Mouse (Mus musculus) ES-E14 (cell line): ENCODE data around the gene Rcan1. TPM values are rescaled to one million over a fixed set of nuclear protein-coding genes. Genes with fewer than 3 reads are reported as not detected.
A peak's percentile ranks its signal among the peaks of the same experiment; 100 is the strongest.

Experiments used
- DNase-seq: peaks from one replicate; pipeline ENCODE4 v3.0.0-alpha.2; 2013; ENCODE audit warnings: low read depth, low spot score
- H3K27ac ChIP-seq: 2 replicates; pipeline ENCODE4 v1.5.1; 2012; ENCODE audit warnings: low read depth, mild to moderate bottlenecking, low read length, moderate library complexity, mixed read lengths; ENCODE audit not compliant: poor library complexity, insufficient read depth, severe bottlenecking
- H3K36me3 ChIP-seq: 2 replicates; pipeline ENCODE4 v1.6.1; 2012; ENCODE audit warnings: mild to moderate bottlenecking, low read length, moderate library complexity, mixed read lengths; ENCODE audit not compliant: control insufficient read depth, poor library complexity, insufficient read depth, severe bottlenecking
- H3K4me1 ChIP-seq, 2 experiments: fragments of 150-350 bp in 1 of 2; sonication (generic) in 1 of 2; 2 replicates each; pipeline ENCODE4 v1.6.1; 2012; ENCODE audit warnings: low read length in 2 of 2, mild to moderate bottlenecking in 1 of 2, mixed read lengths in 1 of 2; ENCODE audit not compliant: control insufficient read depth in 2 of 2, insufficient read depth in 2 of 2, poor library complexity in 1 of 2
- H3K4me3 ChIP-seq, 2 experiments: fragments of 150-350 bp in 1 of 2; sonication (generic) in 1 of 2; 2 replicates each; pipeline ENCODE4 v1.5.1; 2012; ENCODE audit warnings: low read length in 2 of 2, low read depth in 1 of 2, mild to moderate bottlenecking in 1 of 2, mixed read lengths in 1 of 2; ENCODE audit not compliant: insufficient read depth in 1 of 2, poor library complexity in 1 of 2, severe bottlenecking in 1 of 2
- H3K9ac ChIP-seq: 2 replicates; pipeline ENCODE4 v1.6.1; 2012; ENCODE audit warnings: low read depth, mild to moderate bottlenecking, low read length, mixed read lengths; ENCODE audit not compliant: poor library complexity, insufficient read depth, severe bottlenecking
- H3K9me3 ChIP-seq: fragments of 150-350 bp; sonication (generic); 2 replicates; pipeline ENCODE4 v1.6.1; 2012; ENCODE audit warnings: low read depth, mild to moderate bottlenecking, low read length; ENCODE audit not compliant: control insufficient read depth, insufficient read depth
- CHD2 ChIP-seq: IDR thresholded peaks from 2 replicates; pipeline ENCODE4 v1.6.1; 2014; ENCODE audit warnings: mild to moderate bottlenecking, low read depth, low read length, inconsistent platforms
- HCFC1 ChIP-seq: IDR thresholded peaks from 2 replicates; pipeline ENCODE4 v1.6.1; 2012; ENCODE audit warnings: low read length, inconsistent platforms, borderline replicate concordance; ENCODE audit not compliant: insufficient read depth
- MAFK ChIP-seq: IDR thresholded peaks from 2 replicates; pipeline ENCODE4 v1.6.1; 2014; ENCODE audit warnings: mild to moderate bottlenecking, low read depth, low read length, inconsistent platforms; ENCODE audit not compliant: insufficient read depth
- ZC3H11A ChIP-seq: IDR thresholded peaks from 2 replicates; pipeline ENCODE4 v1.6.1; 2012; ENCODE audit warnings: low read depth, mild to moderate bottlenecking, inconsistent platforms, low read length, borderline replicate concordance
- ZNF384 ChIP-seq: IDR thresholded peaks from 2 replicates; pipeline ENCODE4 v1.6.1; 2012; ENCODE audit warnings: low read depth, low read length, inconsistent platforms
- in situ Hi-C, 2 experiments: fragments of 600-800 bp; cut with MboI; formaldehyde crosslinking; loops; one replicate each; pipeline ENCODE4 v1.15.1; 2025; ENCODE audit warnings: low sequenced_read_pairs in 2 of 2, inconsistent platforms in 1 of 2; ENCODE audit not compliant: unreplicated experiment in 2 of 2
- total RNA-seq: library from RNA; depleted of rRNA; stranded (reverse); fragments of 300-350 nt; gene quantifications from 2 replicates; pipeline ENCODE4 v1.2.3, GENCODE M21; 2012; rRNA removed

The Rcan1 gene
- total RNA-seq, 1 experiment = 15.8 TPM

DNA sequence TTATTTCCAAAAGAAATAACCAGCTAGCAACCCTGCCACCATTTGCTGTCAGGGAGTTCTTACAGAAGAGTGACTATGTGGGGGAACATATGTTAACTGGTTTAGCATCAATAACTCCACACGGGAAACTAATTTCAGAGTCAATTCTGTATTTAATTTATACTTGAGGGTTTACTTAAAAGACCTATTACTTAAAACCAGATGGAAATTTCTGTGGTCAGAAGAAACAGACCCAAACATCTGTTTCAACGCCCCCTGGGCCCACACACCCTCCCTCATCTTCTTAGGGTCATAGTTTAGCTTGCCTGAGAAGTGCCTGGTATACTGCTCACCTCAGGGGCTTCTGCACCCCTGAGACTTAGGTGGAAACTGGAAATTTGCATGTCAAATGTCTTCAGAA lies 116.8 kb downstream of the Rcan1 start:
- in situ Hi-C loops = no loop called here
- Histone ChIP-seq H3K9ac (no peak overlapping the region), H3K36me3 (no peaks in the 10 kb centered on the region), H3K4me3 (no peak overlapping the region), H3K27ac (no peak overlapping the region), H3K4me1 (0 out of 4 replicates have a peak, but pooled peaks cover 0 to 4% of the 10 kb centered on the region in 2 experiments), H3K9me3 (no peaks in the 10 kb centered on the region)
- no peak for DNase-seq
- TF ChIP-seq ZC3H11A (no peak), CHD2 (no peak), MAFK (no peak), ZNF384 (no peak)

DNA sequence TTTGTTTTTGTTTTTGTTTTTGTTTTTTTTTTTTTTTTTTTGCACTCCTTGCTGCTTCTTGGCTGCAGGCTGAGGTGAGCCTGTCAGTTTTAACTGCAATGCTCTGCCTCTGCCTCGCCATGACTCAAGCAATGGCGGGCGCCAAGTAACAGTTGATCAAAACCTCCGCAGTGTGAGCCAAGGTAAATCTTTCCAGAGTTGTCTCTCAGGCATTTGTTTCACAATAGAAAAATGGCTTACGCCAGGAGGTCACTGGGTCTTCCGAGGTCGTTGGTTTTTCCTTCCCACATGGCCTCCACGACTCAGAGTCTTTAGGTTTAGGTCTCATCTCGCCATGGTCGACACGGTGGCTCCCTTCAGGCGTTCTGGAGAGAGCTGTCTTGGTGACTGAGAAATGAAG lies 117.4 kb downstream of the Rcan1 start:
- Histone ChIP-seq H3K36me3 (no peaks in the 10 kb centered on the region), H3K4me3 (no peak overlapping the region), H3K4me1 (0 out of 4 replicates have a peak, but pooled peaks cover 0 to 4% of the 10 kb centered on the region in 2 experiments), H3K9ac (no peak overlapping the region), H3K9me3 (no peaks in the 10 kb centered on the region), H3K27ac (no peak overlapping the region)
- in situ Hi-C loops = no loop called here
- DNase-seq = no peak
- TF ChIP-seq CHD2 = no peak
- no peak for TF ChIP-seq HCFC1
- TF ChIP-seq ZC3H11A = no peak
- TF ChIP-seq MAFK = no peak

DNA sequence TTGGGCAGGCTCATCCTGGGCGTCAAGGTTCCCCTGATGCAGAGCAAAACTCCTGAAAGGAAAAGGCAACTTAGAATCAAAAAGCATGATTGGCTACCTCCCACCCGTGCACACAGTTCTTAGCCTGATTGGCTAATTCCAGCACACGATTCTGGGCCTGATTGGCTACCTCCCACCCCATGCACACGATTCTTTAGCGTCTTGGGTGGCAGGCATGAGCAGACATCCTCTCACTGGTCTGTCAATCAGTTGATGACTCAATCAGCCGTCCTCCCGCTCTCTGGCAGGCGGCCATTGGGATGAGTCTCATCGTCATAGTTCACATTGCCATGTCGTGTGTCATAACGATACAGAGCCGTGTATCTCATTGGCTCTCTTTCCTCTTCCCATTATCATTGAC lies 121.7 kb downstream of the Rcan1 start:
- Histone ChIP-seq H3K4me3 (no peak overlapping the region), H3K36me3 (no peaks in the 10 kb centered on the region), H3K4me1 (no peaks in the 10 kb centered on the region), H3K9me3 (no peaks in the 10 kb centered on the region), H3K27ac (no peak overlapping the region), H3K9ac (no peak overlapping the region)
- in situ Hi-C loops = no loop called here
- no peak for TF ChIP-seq ZC3H11A
- TF ChIP-seq MAFK = no peak
- no peak for TF ChIP-seq HCFC1
- no peak for TF ChIP-seq ZNF384
- TF ChIP-seq CHD2 = no peak
- DNase-seq = no peak

DNA sequence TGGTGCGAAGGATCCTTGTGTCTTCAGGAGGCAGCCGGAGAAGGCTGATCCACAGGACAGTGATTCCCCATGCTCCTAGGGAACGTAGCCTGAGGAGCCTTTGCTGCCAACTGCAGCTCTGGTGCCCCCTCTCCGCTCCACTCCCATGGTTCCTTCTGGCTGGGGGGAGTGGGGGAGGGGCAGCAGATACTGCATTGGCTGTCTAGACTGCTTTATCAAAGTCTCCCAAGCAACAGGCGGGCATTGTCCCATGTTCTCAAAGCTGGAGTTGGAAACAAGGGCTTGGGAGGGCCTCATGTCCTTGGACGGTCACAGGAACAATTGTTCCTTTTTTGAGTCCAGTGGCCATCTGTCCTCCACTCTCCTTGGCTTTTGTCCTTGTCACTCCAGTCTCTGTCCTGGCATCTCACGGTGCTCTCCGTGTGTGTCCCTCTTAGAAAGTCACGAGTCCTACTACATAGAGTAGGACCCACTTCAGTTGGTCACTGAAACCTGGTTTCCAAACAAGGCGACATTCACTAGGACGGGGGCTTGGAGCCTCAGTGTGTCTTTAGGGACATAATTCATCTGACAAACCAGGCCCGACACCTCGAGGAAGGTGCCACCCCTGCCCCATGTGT lies 124.3 kb downstream of the Rcan1 start:
- H3K36me3 ChIP-seq = no peaks in the 10 kb centered on the region
- DNase-seq = no peak
- H3K27ac ChIP-seq = peak overlapping the region; percentile 27; the same call in 1 of the 2 replicates
- no peak overlapping the region for H3K4me3 ChIP-seq
- no peak overlapping the region for H3K9ac ChIP-seq
- no peaks in the 10 kb centered on the region for H3K4me1 ChIP-seq
- no peaks in the 10 kb centered on the region for H3K9me3 ChIP-seq
- in situ Hi-C loops = no loop called here
- TF ChIP-seq ZNF384 (no peak), ZC3H11A (no peak), HCFC1 (no peak), MAFK (no peak), CHD2 (no peak)

DNA sequence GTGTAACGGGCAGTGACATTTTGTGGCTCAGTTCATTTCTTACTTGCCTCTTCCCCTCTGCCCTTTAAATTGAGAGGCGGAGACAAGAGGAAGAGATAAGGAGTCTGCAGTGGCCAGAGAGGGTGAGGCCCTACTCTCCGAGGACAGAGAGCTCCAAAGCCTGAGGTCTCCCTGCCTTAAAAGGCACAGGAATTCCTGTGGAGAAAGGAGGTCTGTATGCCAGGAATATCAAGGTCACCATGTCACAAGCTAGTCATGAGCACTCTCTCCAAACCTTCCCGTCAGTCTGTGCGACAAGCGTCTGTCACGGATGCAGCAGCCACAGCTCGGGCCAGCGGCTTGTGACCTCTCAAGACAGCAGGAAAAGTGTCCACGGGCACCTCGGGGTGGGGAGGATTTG lies 125.5 kb downstream of the Rcan1 start:
- Histone ChIP-seq H3K4me1 (peaks cover 0 to 4% of the 10 kb centered on the region in 2 experiments; a peak in 1 of 4 replicates), H3K9me3 (no peaks in the 10 kb centered on the region), H3K36me3 (no peaks in the 10 kb centered on the region), H3K9ac (no peak overlapping the region), H3K27ac (no peak overlapping the region), H3K4me3 (no peak overlapping the region)
- in situ Hi-C loops = no loop called here
- TF ChIP-seq MAFK (no peak), HCFC1 (no peak), CHD2 (no peak), ZC3H11A (no peak)
- DNase-seq = no peak

Other genes starting within 250 kb of the Rcan1 start
- gene Kcne2, start 178.5 kb downstream of the Rcan1 start, total RNA-seq = not detected in 2 replicates
- 27.5 and 34.1 TPM in 2 replicates for gene Smim11, start 169.6 kb downstream of the Rcan1 start, total RNA-seq
- not detected in 2 replicates for gene Fam243, start 149.4 kb downstream of the Rcan1 start, total RNA-seq
- gene Kcne1, start 111.4 kb downstream of the Rcan1 start, total RNA-seq = not detected in 2 replicates
- gene Clic6, start 14.9 kb upstream of the Rcan1 start, total RNA-seq = 0.37 and 1.0 TPM in 2 replicates